Mouse (Mus musculus) thymus, adult 2 months (tissue): ENCODE data around the gene Ptcd2.

Experiments
- CTCF ChIP-seq: fragments of 200-500 bp; IDR thresholded peaks from 2 replicates; pipeline ENCODE4 v1.5.1; 2012; ENCODE audit warnings: mild to moderate bottlenecking, control low read depth, low read length, moderate library complexity, borderline replicate concordance; ENCODE audit not compliant: control insufficient read depth, poor library complexity, insufficient read depth; ENCODE audit errors: extremely low read depth
- POLR2A ChIP-seq: fragments of 200-500 bp; IDR thresholded peaks from 2 replicates; pipeline ENCODE4 v1.6.1; 2012; ENCODE audit warnings: mild to moderate bottlenecking, low read length, control low read depth, moderate library complexity; ENCODE audit not compliant: control insufficient read depth, poor library complexity, insufficient read depth; ENCODE audit errors: extremely low read depth

DNA sequence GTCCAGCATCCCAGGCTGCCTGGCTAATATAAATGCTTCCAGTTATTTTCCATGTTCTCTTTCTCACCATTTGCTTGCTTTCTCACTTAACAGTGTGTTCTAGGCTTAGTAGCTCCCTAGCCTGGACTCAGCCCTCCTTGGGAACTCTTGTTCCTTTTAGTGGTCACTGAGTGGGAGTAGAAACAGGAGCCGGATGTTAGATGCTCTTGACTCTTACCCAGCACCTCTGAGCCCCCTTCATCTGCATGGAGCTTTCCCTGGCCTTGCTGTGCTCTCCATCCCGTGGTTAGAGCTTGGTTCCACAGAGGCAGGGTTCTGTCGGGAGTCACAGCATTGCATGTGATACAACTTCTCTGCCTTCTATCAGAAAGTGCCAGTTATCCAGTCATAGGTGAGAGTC, 7.1 kb upstream of the Ptcd2 start:
- TF ChIP-seq POLR2A (no peak), CTCF (no peak)
